Mouse (Mus musculus) megakaryocyte, embryonic 14.5 days (primary cell): ENCODE results near the gene Ano6.

Experiments used
- FLI1 ChIP-seq: IDR thresholded peaks from 2 replicates; pipeline ENCODE4 v1.6.1; 2012; ENCODE audit warnings: low read length, inconsistent platforms, mixed read lengths
- GATA1 ChIP-seq: IDR thresholded peaks from 3 replicates; pipeline ENCODE4 v1.6.1; 2012; ENCODE audit warnings: mixed read lengths, low read length, inconsistent platforms, borderline replicate concordance

GRCm38 (mm10) chr15:95799632-95800031 lies 9.0 kb downstream of the Ano6 start:
- TF ChIP-seq GATA1 (no peak), FLI1 (no peak)
